Mouse (Mus musculus) heart, adult 2 months (tissue): ENCODE measurements at regions not wholly inside any gene's neighbourhood (a gene's known extent, or its start where the extent isn't known, plus 50 kb on each side); places are given as distances from the start of the nearest gene placed in this dataset.

Experiments used
- CTCF ChIP-seq: fragments of 200-600 bp; IDR thresholded peaks from 2 replicates; pipeline ENCODE4 v1.8.1; 2022; ENCODE audit warnings: antibody characterized with exemption, mild to moderate bottlenecking, moderate library complexity
- EP300 ChIP-seq: fragments of 200-500 bp; IDR thresholded peaks from 2 replicates; pipeline ENCODE4 v1.6.1; 2011; ENCODE audit warnings: low read depth, low read length, control low read depth; ENCODE audit not compliant: insufficient read depth
- POLR2A ChIP-seq: fragments of 200-500 bp; IDR thresholded peaks from 2 replicates; pipeline ENCODE4 v1.6.1; 2011; ENCODE audit warnings: mild to moderate bottlenecking, low read depth, low read length, control low read depth; ENCODE audit not compliant: insufficient read depth

DNA sequence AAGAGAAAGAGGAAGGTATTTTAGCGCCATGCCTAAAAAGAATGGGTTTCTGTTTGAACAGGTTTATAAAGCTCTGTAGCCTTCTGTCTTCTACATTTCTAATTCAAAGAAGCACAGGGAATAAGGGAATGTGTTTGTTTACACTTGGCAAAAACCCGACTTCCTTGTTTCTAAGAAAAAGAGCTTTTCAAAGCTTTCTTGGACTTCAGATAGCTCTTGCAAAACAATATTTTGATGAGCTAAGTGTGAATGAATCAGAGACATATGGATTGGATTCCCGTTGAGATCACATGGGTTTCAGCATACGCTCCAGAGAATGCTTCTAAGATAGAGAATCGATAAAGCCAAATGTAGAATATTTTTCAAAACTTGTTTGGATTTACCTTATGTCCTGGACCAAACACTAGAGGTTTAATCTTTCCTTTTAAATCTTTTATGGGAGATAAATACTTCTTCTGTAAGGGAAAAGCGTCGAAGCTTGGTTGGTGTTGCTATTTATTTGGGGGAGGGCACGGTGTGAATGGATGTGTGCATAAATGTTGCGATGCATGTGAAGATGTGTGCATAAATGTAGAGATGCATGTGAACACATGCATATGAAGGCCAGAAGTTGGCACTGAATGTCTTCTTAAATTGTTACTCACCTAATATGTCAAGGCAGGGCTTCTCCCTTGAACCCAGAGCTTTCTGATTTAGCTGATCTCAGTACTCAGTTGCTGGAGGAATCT, 576.4 kb downstream of the Nyap2 start:
- TF ChIP-seq CTCF: no peak
- no peak for TF ChIP-seq POLR2A
- no peak for TF ChIP-seq EP300
